Mouse (Mus musculus) ovary, postnatal 14 days (tissue): ENCODE results near the gene Echs1.

Experiments
- DNase-seq: peaks from one replicate; pipeline ENCODE4 v3.0.0; 2022; ENCODE audit warnings: low spot score

Gene Echs1

GRCm38 (mm10) chr7:140060936-140061831 lies 55.1 kb downstream of the Echs1 start:
- DNase-seq: no peak

- DNase-seq: no peak
Measured at GRCm38 (mm10) chr7:140059601-140060000, 56.7 kb downstream of the Echs1 start.

- DNase-seq: no peak
Measured at GRCm38 (mm10) chr7:140058528-140058927, 57.7 kb downstream of the Echs1 start.

- no peak for DNase-seq
Measured at GRCm38 (mm10) chr7:140057413-140058407, 58.6 kb downstream of the Echs1 start.
